Mouse (Mus musculus) midbrain, embryonic 14.5 days (tissue): ENCODE measurements around the gene Spsb1. TPM values are rescaled to one million over a fixed set of nuclear protein-coding genes. Genes with fewer than 3 reads are reported as not detected.

Experiments
- ATAC-seq: fragments of 200-750 bp; cut with Nextera tagmentation; 2 replicates; pipeline ENCODE4 v1.8.0; 2017; ENCODE audit warnings: moderate number of reproducible peaks, moderate library complexity; ENCODE audit not compliant: low FRiP score, low TSS enrichment
- DNase-seq: peaks from one replicate; pipeline ENCODE4 v3.0.0-alpha.2; 2015
- H3K27ac ChIP-seq: fragments of 300-500 bp; sonication (generic); replicated peaks from 2 replicates; pipeline ENCODE4 v1.5.1; 2014; ENCODE audit warnings: mild to moderate bottlenecking, low read depth, low read length, moderate library complexity
- H3K27me3 ChIP-seq: fragments of 300-500 bp; sonication (generic); 2 replicates; pipeline ENCODE4 v1.6.1; 2014; ENCODE audit warnings: low read length, control low read depth, mixed read lengths; ENCODE audit not compliant: control insufficient read depth, insufficient read depth
- H3K36me3 ChIP-seq: fragments of 300-500 bp; sonication (generic); 2 replicates; pipeline ENCODE4 v1.6.1; 2014; ENCODE audit warnings: low read length, control low read depth; ENCODE audit not compliant: control insufficient read depth, insufficient read depth
- H3K4me1 ChIP-seq: fragments of 300-500 bp; sonication (generic); 2 replicates; pipeline ENCODE4 v1.6.1; 2014; ENCODE audit warnings: mild to moderate bottlenecking, antibody characterized with exemption, low read length, control low read depth; ENCODE audit not compliant: control insufficient read depth, insufficient read depth
- H3K4me2 ChIP-seq: fragments of 300-500 bp; sonication (generic); 2 replicates; pipeline ENCODE4 v1.6.1; 2014; ENCODE audit warnings: mild to moderate bottlenecking, low read length, moderate library complexity
- H3K4me3 ChIP-seq: fragments of 300-500 bp; sonication (generic); replicated peaks from 2 replicates; pipeline ENCODE4 v1.5.1; 2014; ENCODE audit warnings: low read depth, low read length
- H3K9ac ChIP-seq: fragments of 300-500 bp; sonication (generic); replicated peaks from 2 replicates; pipeline ENCODE4 v1.6.1; 2014; ENCODE audit warnings: mild to moderate bottlenecking, low read length, moderate library complexity
- H3K9me3 ChIP-seq: fragments of 300-500 bp; sonication (generic); 2 replicates; pipeline ENCODE4 v1.6.1; 2016; ENCODE audit warnings: low read length, control low read depth, mixed read lengths; ENCODE audit not compliant: control insufficient read depth
- WGBS: fragments of 180-500 bp; shearing (Covaris S2); extraction: QIAGEN DNeasy Blood & Tissue Kit; methylation state at CpG from one replicate; pipeline ENCODE4 v1.1.7; 2014; 5-methylcytosine and 5-hydroxymethylcytosine counted together
- polyA plus RNA-seq: library from polyadenylated mRNA; unstranded; fragments of >200 nt; fragmentation: Nextera tagmentation; extraction: Ambion mirVana; gene quantifications from 2 replicates; pipeline ENCODE4 v1.2.1, GENCODE M21; 2014

Spsb1 gene
- polyA plus RNA-seq, 1 experiment from 2014 or later: 4.2 TPM

GRCm38 (mm10) chr4:149872236-149872635 lies 82.6 kb downstream of the Spsb1 start:
- no peaks in the 10 kb centered on the region for H3K27me3 ChIP-seq
- no peak overlapping the region for H3K4me3 ChIP-seq
- 81% methylated on average over 6 of the region's 6 CpGs for WGBS
- no peaks in the 10 kb centered on the region for H3K9me3 ChIP-seq
- H3K36me3 ChIP-seq: no peaks in the 10 kb centered on the region
- no peak overlapping the region for H3K27ac ChIP-seq
- DNase-seq (no peak), ATAC-seq (no peak)
- H3K9ac ChIP-seq: no peak overlapping the region
- peaks cover 9% of the 10 kb centered on the region for H3K4me1 ChIP-seq
- H3K4me2 ChIP-seq: no peak overlapping the region

- Histone ChIP-seq H3K36me3 (no peaks in the 10 kb centered on the region), H3K27ac (no peak overlapping the region), H3K9ac (no peak overlapping the region), H3K4me2 (no peak overlapping the region), H3K27me3 (no peaks in the 10 kb centered on the region), H3K4me1 (peaks cover 6% of the 10 kb centered on the region), H3K4me3 (no peak overlapping the region), H3K9me3 (no peaks in the 10 kb centered on the region)
- ATAC-seq (no peak), DNase-seq (no peak)
- WGBS: 81% methylated on average over 7 of the region's 7 CpGs
These were observed 83.3 kb downstream of the Spsb1 start for GRCm38 (mm10) chr4:149871582-149871981.

GRCm38 (mm10) chr4:149871014-149871413 lies 83.8 kb downstream of the Spsb1 start:
- no peaks in the 10 kb centered on the region for H3K27me3 ChIP-seq
- H3K4me2 ChIP-seq: no peak overlapping the region
- no peak overlapping the region for H3K4me3 ChIP-seq
- no peak for DNase-seq
- ATAC-seq: no peak
- H3K27ac ChIP-seq: no peak overlapping the region
- H3K4me1 ChIP-seq: peaks cover under 1% of the 10 kb centered on the region; the same call in 1 of the 2 replicates
- no peaks in the 10 kb centered on the region for H3K36me3 ChIP-seq
- no peaks in the 10 kb centered on the region for H3K9me3 ChIP-seq
- WGBS: 89% methylated on average over 11 of the region's 11 CpGs
- no peak overlapping the region for H3K9ac ChIP-seq

GRCm38 (mm10) chr4:149870412-149870811 lies 84.4 kb downstream of the Spsb1 start:
- no peak for DNase-seq
- Histone ChIP-seq H3K36me3 (no peaks in the 10 kb centered on the region), H3K4me1 (no peaks in the 10 kb centered on the region), H3K9me3 (no peaks in the 10 kb centered on the region), H3K4me3 (no peak overlapping the region), H3K27me3 (no peaks in the 10 kb centered on the region), H3K27ac (no peak overlapping the region), H3K9ac (no peak overlapping the region), H3K4me2 (no peak overlapping the region)
- ATAC-seq: no peak

GRCm38 (mm10) chr4:149868725-149869124 lies 86.1 kb downstream of the Spsb1 start:
- H3K4me3 ChIP-seq: no peak overlapping the region
- ATAC-seq: no peak

GRCm38 (mm10) chr4:149868009-149868408 lies 86.8 kb downstream of the Spsb1 start:
- Histone ChIP-seq H3K4me3 (no peak overlapping the region), H3K9me3 (no peaks in the 10 kb centered on the region), H3K27ac (no peak overlapping the region), H3K4me2 (no peak overlapping the region), H3K4me1 (no peaks in the 10 kb centered on the region), H3K9ac (no peak overlapping the region), H3K27me3 (no peaks in the 10 kb centered on the region), H3K36me3 (no peaks in the 10 kb centered on the region)
- no peak for ATAC-seq
- DNase-seq: no peak
- WGBS: 69% methylated on average over 9 of the region's 9 CpGs

More at GRCm38 (mm10) chr4:149868725-149869124, 86.1 kb downstream of the Spsb1 start:
- H3K4me1 ChIP-seq: no peaks in the 10 kb centered on the region
- DNase-seq: no peak
- H3K9me3 ChIP-seq: no peaks in the 10 kb centered on the region
- H3K27me3 ChIP-seq: no peaks in the 10 kb centered on the region
- WGBS: 80% methylated on average over 14 of the region's 14 CpGs
- no peak overlapping the region for H3K9ac ChIP-seq
- H3K27ac ChIP-seq: no peak overlapping the region
- H3K36me3 ChIP-seq: no peaks in the 10 kb centered on the region
- H3K4me2 ChIP-seq: no peak overlapping the region

- H3K27me3 ChIP-seq: no peaks in the 10 kb centered on the region
- H3K4me2 ChIP-seq: no peak overlapping the region
- DNase-seq (no peak), ATAC-seq (no peak)
- H3K9ac ChIP-seq: no peak overlapping the region
- 63% methylated on average over 4 of the region's 4 CpGs for WGBS
- H3K4me3 ChIP-seq: no peak overlapping the region
- no peaks in the 10 kb centered on the region for H3K4me1 ChIP-seq
- no peaks in the 10 kb centered on the region for H3K36me3 ChIP-seq
- H3K27ac ChIP-seq: no peak overlapping the region
- no peaks in the 10 kb centered on the region for H3K9me3 ChIP-seq
These were observed 87.5 kb downstream of the Spsb1 start for GRCm38 (mm10) chr4:149867351-149867750.

- H3K9ac ChIP-seq: no peak overlapping the region
- no peak overlapping the region for H3K4me3 ChIP-seq
- H3K27me3 ChIP-seq: no peaks in the 10 kb centered on the region
- no peaks in the 10 kb centered on the region for H3K36me3 ChIP-seq
- H3K4me1 ChIP-seq: no peaks in the 10 kb centered on the region
- H3K9me3 ChIP-seq: no peaks in the 10 kb centered on the region
- WGBS: 91% methylated on average over 4 of the region's 4 CpGs
- no peak for ATAC-seq
- no peak overlapping the region for H3K27ac ChIP-seq
- DNase-seq: no peak
- H3K4me2 ChIP-seq: no peak overlapping the region
These were observed 90.4 kb downstream of the Spsb1 start for GRCm38 (mm10) chr4:149864395-149864794.

GRCm38 (mm10) chr4:149863522-149863921 lies 91.3 kb downstream of the Spsb1 start:
- no peak for ATAC-seq
- WGBS: 91% methylated on average over 9 of the region's 9 CpGs
- H3K4me3 ChIP-seq: no peak overlapping the region
- H3K9me3 ChIP-seq: no peaks in the 10 kb centered on the region
- H3K4me2 ChIP-seq: no peak overlapping the region
- H3K36me3 ChIP-seq: no peaks in the 10 kb centered on the region
- no peaks in the 10 kb centered on the region for H3K27me3 ChIP-seq
- DNase-seq: no peak
- no peak overlapping the region for H3K9ac ChIP-seq
- H3K27ac ChIP-seq: no peak overlapping the region
- H3K4me1 ChIP-seq: no peaks in the 10 kb centered on the region
